Mouse (Mus musculus) inflammation-experienced regulatory T-cells, adult 6 months (primary cell): ENCODE results near the gene D430019H16Rik. TPM values are rescaled to one million over a fixed set of nuclear protein-coding genes. Genes with fewer than 3 reads are reported as not detected.

Experiments used
- ATAC-seq: one replicate; pipeline ENCODE4 v1.8.0; 2017
- polyA plus RNA-seq, 3 experiments: library from polyadenylated mRNA; unstranded; fragments of 100-300 nt; shearing (Covaris generic); gene quantifications; one replicate each; pipeline ENCODE4 v1.2.1; 2017

The D430019H16Rik gene
- polyA plus RNA-seq, 3 experiments from 2014 or later: 0.47 to 0.67 (median 0.64) TPM

DNA sequence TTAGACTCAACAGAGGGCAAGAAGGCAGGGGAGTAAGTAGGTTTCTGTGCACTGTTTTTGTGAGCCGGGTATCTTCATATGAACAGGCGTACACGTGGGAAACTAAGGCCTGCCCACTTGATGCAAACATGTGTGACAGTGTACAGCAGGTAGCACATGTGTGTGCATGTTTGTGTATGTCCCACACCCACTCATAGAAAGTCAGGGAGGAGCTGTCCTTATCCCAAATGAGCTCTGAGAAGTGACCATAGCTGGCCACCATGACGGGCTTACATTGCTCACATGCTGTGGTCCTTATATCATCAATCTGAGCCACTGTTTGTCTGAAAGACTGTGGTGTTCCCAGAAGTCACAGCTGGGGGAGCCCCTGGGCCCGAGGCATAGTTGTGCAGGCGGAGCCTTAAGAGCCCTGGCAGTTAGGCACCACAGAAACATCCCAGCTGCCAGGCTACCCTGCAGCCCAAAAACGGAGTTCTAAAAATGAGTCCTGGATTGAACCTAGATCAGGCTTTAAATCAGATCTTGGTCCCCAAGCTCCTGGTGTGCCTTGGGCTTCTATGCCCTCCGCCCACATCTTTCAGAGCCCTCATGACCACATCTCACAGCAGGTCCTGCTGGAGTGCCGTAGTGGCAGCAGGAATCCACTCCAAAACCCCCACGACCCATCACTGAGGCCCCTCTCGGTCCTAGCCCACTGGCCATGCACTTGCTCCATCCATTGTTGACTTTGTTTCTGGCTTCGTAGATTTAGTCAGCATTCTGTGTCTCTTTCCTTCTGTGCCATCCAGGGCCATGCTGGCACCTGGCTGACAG, 88.1 kb downstream of the D430019H16Rik start:
- no peak for ATAC-seq

DNA sequence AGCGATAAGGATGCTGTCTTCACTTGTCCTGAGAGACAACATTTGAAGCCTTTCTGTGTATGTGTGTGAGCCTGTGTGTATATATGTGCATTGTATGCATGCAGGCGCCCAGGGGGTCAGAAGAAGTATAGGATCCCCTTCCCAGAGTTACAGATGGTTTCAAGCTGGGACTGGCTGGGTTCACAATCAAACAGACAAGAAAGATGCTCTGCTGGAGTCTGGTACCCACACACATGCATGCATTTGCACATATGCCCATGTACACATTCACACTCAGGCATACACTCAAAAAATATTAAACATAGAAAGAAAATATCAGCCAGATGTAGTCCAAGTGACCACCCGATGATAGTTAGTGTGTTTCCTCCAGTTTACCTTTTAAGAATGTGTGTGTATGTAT, 88.9 kb downstream of the D430019H16Rik start:
- no peak for ATAC-seq

Other genes with a start within 250 kb of the D430019H16Rik start
- not detected for gene Tcl1, start 231.1 kb upstream of the D430019H16Rik start, polyA plus RNA-seq
- not detected for gene Tunar, start 120.0 kb upstream of the D430019H16Rik start, polyA plus RNA-seq
- gene Bdkrb2, start 109.4 kb downstream of the D430019H16Rik start, polyA plus RNA-seq: not detected
- gene Bdkrb1, start 149.2 kb downstream of the D430019H16Rik start, polyA plus RNA-seq: 1 to 10 TPM in 2 of 3 experiments, under 1 TPM in 1; 0.63 to 2.0 (median 1.4) TPM
- gene Gskip, start 231.0 kb downstream of the D430019H16Rik start, polyA plus RNA-seq: 10 to 100 TPM; 44.9 to 53.1 (median 50.1) TPM
- gene Atg2b, start 231.4 kb downstream of the D430019H16Rik start, polyA plus RNA-seq: 10 to 100 TPM in 2 of 3 experiments, 1 to 10 TPM in 1; 5.4 to 17.8 (median 13.3) TPM